Mouse (Mus musculus) limb, embryonic 14.5 days (tissue): ENCODE results near the gene Col4a2. TPM values are rescaled to one million over a fixed set of nuclear protein-coding genes. Genes with fewer than 3 reads are reported as not detected.

ENCODE experiments used
- ATAC-seq: fragments of 200-750 bp; cut with Nextera tagmentation; 2 replicates; pipeline ENCODE4 v1.8.0; 2017; ENCODE audit warnings: low read depth, moderate number of reproducible peaks, moderate TSS enrichment; ENCODE audit not compliant: low FRiP score
- DNase-seq: peaks from one replicate; pipeline ENCODE4 v3.0.0-alpha.2; 2015; ENCODE audit warnings: low spot score
- H3K27ac ChIP-seq: fragments of 300-500 bp; sonication (generic); replicated peaks from 2 replicates; pipeline ENCODE4 v1.5.1; 2014; ENCODE audit warnings: low read depth, mild to moderate bottlenecking, low read length, moderate library complexity, mixed read lengths
- H3K27me3 ChIP-seq: fragments of 300-500 bp; sonication (generic); 2 replicates; pipeline ENCODE4 v1.6.1; 2014; ENCODE audit warnings: low read length, mixed read lengths; ENCODE audit not compliant: control insufficient read depth, insufficient read depth
- H3K36me3 ChIP-seq: fragments of 300-500 bp; sonication (generic); 2 replicates; pipeline ENCODE4 v1.6.1; 2014; ENCODE audit warnings: mild to moderate bottlenecking, low read length, moderate library complexity, mixed read lengths; ENCODE audit not compliant: control insufficient read depth, insufficient read depth
- H3K4me1 ChIP-seq: fragments of 300-500 bp; sonication (generic); 2 replicates; pipeline ENCODE4 v1.6.1; 2014; ENCODE audit warnings: antibody characterized with exemption, low read length, mixed read lengths; ENCODE audit not compliant: control insufficient read depth, insufficient read depth
- H3K4me2 ChIP-seq: fragments of 300-500 bp; sonication (generic); replicated peaks from 2 replicates; pipeline ENCODE4 v1.6.1; 2014; ENCODE audit warnings: low read depth, mild to moderate bottlenecking, low read length, moderate library complexity; ENCODE audit not compliant: severe bottlenecking
- H3K4me3 ChIP-seq: fragments of 300-500 bp; sonication (generic); replicated peaks from 2 replicates; pipeline ENCODE4 v1.5.1; 2014; ENCODE audit warnings: low read length
- H3K9ac ChIP-seq: fragments of 300-500 bp; sonication (generic); 2 replicates; pipeline ENCODE4 v1.6.1; 2014; ENCODE audit warnings: mild to moderate bottlenecking, low read depth, low read length, moderate library complexity; ENCODE audit not compliant: severe bottlenecking
- H3K9me3 ChIP-seq: fragments of 300-500 bp; sonication (generic); 2 replicates; pipeline ENCODE4 v1.6.1; 2016; ENCODE audit warnings: low read length; ENCODE audit not compliant: control insufficient read depth
- POLR2A ChIP-seq: fragments of 200-500 bp; IDR thresholded peaks from 2 replicates; pipeline ENCODE4 v1.8.0; 2012; ENCODE audit warnings: inconsistent platforms, mild to moderate bottlenecking, moderate library complexity, borderline replicate concordance; ENCODE audit not compliant: insufficient read depth, insufficient read length; ENCODE audit errors: extremely low read depth
- WGBS: fragments of 180-500 bp; shearing (Covaris S2); extraction: QIAGEN DNeasy Blood & Tissue Kit; methylation state at CpG from one replicate; pipeline ENCODE4 v1.1.7; 2014; 5-methylcytosine and 5-hydroxymethylcytosine counted together
- polyA plus RNA-seq, 2 experiments: library from polyadenylated mRNA; depleted of rRNA in 1 of 2; stranded (reverse) in 1 of 2; unstranded in 1 of 2; fragments of >200 nt; fragmentation: Nextera tagmentation in 1 of 2; extraction: Ambion mirVana in 1 of 2; gene quantifications; 2 replicates each; pipeline versions ENCODE4 v1.2.1 to v1.2.3; 2012 to 2014

Col4a2 gene
- polyA plus RNA-seq, 2 experiments = 76.4 to 89.0 TPM

DNA sequence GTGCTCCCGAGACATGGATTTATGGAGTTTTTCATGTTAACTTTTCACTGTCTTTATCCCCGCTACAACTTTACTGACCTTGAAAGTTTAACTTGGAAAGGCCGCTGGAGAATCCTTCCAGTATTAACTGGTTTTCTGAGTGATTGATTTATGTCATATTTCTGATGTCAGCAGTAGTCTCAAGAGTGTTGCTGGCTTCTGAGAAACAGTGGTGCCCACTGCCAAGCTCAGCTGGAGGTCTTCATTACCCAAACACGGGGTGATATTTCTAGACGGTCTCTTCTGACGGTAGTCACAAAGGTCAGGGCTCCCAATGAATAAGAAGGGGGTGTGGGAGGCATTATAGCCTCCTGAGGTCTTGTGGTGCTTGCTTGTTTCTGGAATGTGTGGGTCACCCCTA, 21.1 kb downstream of the Col4a2 start:
- 73% methylated on average over 6 of the region's 6 CpGs for WGBS
- no peak for DNase-seq

DNA sequence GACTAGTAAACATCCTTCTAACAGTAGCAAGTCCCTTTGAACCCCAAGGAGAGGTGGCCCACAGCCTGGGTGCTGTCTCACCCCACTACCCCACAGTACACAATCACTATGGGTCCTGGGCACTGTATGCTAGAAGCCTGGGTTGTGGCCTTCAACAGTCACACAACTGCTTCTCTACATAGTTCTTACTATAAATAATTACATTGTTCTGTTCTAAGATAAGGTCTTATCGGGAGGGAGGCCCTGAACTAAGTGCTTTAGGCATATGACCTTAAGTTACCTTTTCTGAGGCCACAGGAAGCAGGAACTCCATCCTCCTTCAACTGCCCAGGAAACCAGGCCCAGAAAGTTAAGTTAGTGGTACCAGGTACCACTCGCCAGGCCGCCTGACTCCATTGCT, 21.9 kb downstream of the Col4a2 start:
- H3K9me3 ChIP-seq = no peaks in the 10 kb centered on the region
- no peaks in the 10 kb centered on the region for H3K4me1 ChIP-seq
- H3K4me2 ChIP-seq = no peak overlapping the region
- H3K36me3 ChIP-seq = no peaks in the 10 kb centered on the region
- no peaks in the 10 kb centered on the region for H3K27me3 ChIP-seq
- no peak for ATAC-seq
- 86% methylated on average over 3 of the region's 3 CpGs for WGBS
- DNase-seq = no peak
- TF ChIP-seq POLR2A = no peak
- H3K9ac ChIP-seq = no peak overlapping the region
- H3K27ac ChIP-seq = no peak overlapping the region
- no peak overlapping the region for H3K4me3 ChIP-seq

More for the DNA sequence above, 21.1 kb downstream of the Col4a2 start:
- no peak overlapping the region for H3K4me3 ChIP-seq
- no peaks in the 10 kb centered on the region for H3K27me3 ChIP-seq
- no peaks in the 10 kb centered on the region for H3K36me3 ChIP-seq
- no peaks in the 10 kb centered on the region for H3K9me3 ChIP-seq
- no peak for TF ChIP-seq POLR2A
- no peak overlapping the region for H3K9ac ChIP-seq
- H3K4me2 ChIP-seq = no peak overlapping the region
- ATAC-seq = no peak
- no peaks in the 10 kb centered on the region for H3K4me1 ChIP-seq
- H3K27ac ChIP-seq = no peak overlapping the region

DNA sequence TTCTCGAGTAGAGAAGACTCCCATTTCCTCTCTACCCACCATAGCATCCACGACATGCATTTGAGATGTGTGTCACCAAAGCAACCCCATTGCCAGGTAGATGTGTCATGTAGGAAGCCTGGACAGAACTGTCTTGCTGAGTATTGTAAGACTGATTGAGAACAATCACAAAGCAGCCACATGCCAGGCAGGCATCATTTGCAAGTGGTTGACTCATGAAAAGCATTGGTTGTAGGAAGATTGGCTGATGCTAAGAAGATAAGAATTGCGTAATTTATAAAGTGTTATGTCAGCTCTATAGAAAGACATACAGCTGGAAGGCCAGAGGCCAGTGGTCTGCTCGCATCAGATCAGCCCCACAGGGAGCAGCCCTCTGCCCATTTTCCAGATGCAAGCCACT, 22.6 kb downstream of the Col4a2 start:
- no peak for TF ChIP-seq POLR2A
- H3K27me3 ChIP-seq = no peaks in the 10 kb centered on the region
- no peak for ATAC-seq
- no peak overlapping the region for H3K9ac ChIP-seq
- H3K4me2 ChIP-seq = no peak overlapping the region
- peaks cover 3% of the 10 kb centered on the region; the same call in 1 of the 2 replicates for H3K4me1 ChIP-seq
- 78% methylated on average over 4 of the region's 4 CpGs for WGBS
- H3K9me3 ChIP-seq = no peaks in the 10 kb centered on the region
- no peaks in the 10 kb centered on the region for H3K36me3 ChIP-seq
- no peak overlapping the region for H3K4me3 ChIP-seq
- H3K27ac ChIP-seq = no peak overlapping the region
- no peak for DNase-seq

DNA sequence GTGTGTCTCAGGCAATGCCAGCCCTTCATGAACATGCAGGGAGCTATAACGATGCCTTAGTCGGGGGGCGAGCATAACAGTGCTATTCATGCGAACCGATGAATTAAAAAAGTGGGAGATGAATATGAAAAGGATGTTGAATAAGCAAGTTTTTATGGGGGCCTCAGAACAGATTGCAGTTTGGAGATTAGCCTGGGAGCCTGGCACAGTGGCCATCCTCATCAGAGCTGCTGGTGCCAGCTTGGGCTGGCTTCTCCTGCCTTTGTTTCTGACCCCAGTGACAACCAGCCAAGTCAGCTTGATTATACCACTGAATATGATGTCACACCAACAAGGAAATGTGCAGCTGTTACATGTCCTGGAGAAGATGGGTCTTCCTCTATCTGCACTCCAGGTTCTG, 23.7 kb downstream of the Col4a2 start:
- WGBS = 77% methylated on average over 5 of the region's 5 CpGs
- Histone ChIP-seq H3K27ac (no peak overlapping the region), H3K4me2 (no peak overlapping the region), H3K4me1 (peaks cover 3% of the 10 kb centered on the region; the same call in 1 of the 2 replicates), H3K27me3 (no peaks in the 10 kb centered on the region), H3K9me3 (no peaks in the 10 kb centered on the region), H3K9ac (no peak overlapping the region), H3K4me3 (no peak overlapping the region), H3K36me3 (no peaks in the 10 kb centered on the region)
- ATAC-seq = no peak
- no peak for DNase-seq
- no peak for TF ChIP-seq POLR2A

DNA sequence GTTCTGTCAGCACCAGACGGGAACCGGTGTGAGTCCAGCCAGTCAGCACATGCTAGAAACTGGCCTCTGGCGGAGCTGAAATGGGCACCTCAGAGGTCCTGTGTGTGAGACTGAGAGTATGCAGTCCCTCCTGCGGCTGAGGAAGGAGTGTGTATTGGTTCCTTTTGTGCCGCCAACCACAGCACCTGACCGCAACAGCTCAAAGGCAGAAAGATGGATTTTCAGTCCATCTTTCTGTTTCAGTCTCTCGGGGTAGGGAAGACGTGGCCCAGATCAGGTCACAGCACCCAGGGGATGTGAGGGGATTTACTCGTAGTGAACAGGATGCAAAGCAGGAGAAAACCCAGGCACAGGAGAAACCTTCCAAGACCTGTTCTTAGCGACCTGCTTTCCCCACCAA, 25.0 kb downstream of the Col4a2 start:
- Histone ChIP-seq H3K4me2 (no peak overlapping the region), H3K4me1 (peaks cover 3% of the 10 kb centered on the region; the same call in 1 of the 2 replicates), H3K4me3 (no peak overlapping the region), H3K27me3 (no peaks in the 10 kb centered on the region), H3K27ac (no peak overlapping the region), H3K36me3 (no peaks in the 10 kb centered on the region), H3K9ac (no peak overlapping the region), H3K9me3 (no peaks in the 10 kb centered on the region)
- no peak for TF ChIP-seq POLR2A
- no peak for DNase-seq
- 85% methylated on average over 10 of the region's 10 CpGs for WGBS
- ATAC-seq = no peak

DNA sequence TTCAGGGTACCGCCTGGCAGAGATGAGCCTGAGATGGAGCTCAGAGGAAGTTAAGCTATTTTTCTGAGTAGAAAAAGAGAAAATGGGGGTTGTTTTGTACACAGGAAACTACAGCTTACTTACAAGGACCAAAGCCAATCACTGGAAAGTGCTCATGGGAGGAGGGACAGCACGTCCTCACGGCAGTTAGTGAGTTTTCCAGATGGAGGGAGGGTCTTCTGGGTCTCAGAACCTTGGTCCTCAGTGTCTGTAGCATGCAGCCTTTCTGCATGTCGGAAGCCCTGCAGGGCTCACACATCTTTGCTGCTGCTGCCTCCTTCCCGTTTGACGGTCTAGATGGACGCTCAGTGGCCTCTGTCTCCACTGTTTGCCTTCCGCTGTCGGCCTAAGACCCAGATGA, 25.9 kb downstream of the Col4a2 start:
- Histone ChIP-seq H3K27ac (no peak overlapping the region), H3K4me1 (peaks cover 9% of the 10 kb centered on the region), H3K9me3 (no peaks in the 10 kb centered on the region), H3K9ac (no peak overlapping the region), H3K4me2 (no peak overlapping the region), H3K36me3 (no peaks in the 10 kb centered on the region), H3K4me3 (no peak overlapping the region), H3K27me3 (no peaks in the 10 kb centered on the region)
- DNase-seq (no peak), ATAC-seq (no peak)
- TF ChIP-seq POLR2A = no peak
- WGBS = 79% methylated on average over 9 of the region's 9 CpGs
